Mouse (Mus musculus) lung, postnatal 0 days (tissue): Measurements from ENCODE around the gene Cep41.

Experiments used
- CTCF ChIP-seq: IDR thresholded peaks from 2 replicates; pipeline ENCODE4 v1.5.1; 2016; ENCODE audit warnings: antibody characterized with exemption, mild to moderate bottlenecking
- EP300 ChIP-seq: IDR thresholded peaks from 2 replicates; pipeline ENCODE4 v1.6.1; 2016; ENCODE audit warnings: antibody characterized with exemption, mild to moderate bottlenecking, control low read depth

- TF ChIP-seq CTCF (no peak), EP300 (no peak)
Observed at GRCm38 (mm10) chr6:30722385-30723164, 29.0 kb upstream of the Cep41 start.
